Mouse (Mus musculus): ENCODE measurements around the gene Pyroxd1. TPM values are rescaled to one million over a fixed set of nuclear protein-coding genes. Genes with fewer than 3 reads are reported as not detected.

Gene Pyroxd1
- total RNA-seq, 2 experiments from 2014 or later = 8.6 to 10.4 TPM

DNA sequence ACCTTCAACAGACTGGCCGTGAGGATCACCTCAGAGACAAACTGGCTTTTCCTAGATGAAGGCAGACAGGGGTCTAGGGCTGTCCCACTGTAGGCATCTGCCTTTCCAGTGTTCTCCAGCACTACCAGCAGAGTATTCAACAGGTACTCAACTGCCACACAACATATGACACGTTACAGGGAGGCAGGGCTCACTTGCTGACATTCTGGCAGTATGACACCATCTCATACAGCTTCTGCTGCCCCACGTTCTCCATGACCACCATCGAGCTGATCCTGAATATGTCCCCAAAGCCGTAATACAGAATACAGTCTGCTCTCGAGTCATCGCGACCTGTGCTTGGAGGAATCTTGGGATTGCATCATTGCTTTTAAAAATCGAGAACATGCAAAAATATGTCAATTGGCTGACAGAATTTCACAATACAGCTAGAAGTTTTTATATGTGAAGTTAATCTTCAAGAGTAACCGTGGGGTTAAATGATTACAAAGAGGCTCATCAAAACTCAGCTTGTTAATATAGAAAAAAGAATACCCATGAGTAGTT is 21.1 kb downstream of the Pyroxd1 start:
- no peak for DNase-seq (ENCODE audit: low spot score)
- intact Hi-C loops (cut with DNase I) = no loop called here

DNA sequence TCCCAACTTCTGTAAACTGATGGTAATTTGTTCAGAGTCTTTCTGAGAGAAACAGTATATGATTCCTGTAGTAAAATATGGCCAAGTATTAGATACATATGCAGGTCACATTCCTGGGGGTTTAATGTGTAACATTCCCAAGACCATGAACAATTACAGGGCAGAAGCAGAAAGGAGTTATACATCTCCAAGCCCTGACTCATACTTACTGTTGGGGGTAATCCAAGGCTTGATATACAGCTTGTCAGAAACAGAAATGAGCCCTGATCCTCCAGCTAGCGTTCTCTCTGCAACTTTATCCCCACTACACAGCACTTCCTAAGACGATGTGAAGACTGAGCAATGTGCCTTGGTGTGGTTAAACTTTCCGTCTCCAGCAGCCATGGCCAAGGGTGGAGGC is 22.1 kb downstream of the Pyroxd1 start:
- intact Hi-C loops (cut with DNase I) = no loop called here
- DNase-seq (ENCODE audit: low spot score) = no peak

DNA sequence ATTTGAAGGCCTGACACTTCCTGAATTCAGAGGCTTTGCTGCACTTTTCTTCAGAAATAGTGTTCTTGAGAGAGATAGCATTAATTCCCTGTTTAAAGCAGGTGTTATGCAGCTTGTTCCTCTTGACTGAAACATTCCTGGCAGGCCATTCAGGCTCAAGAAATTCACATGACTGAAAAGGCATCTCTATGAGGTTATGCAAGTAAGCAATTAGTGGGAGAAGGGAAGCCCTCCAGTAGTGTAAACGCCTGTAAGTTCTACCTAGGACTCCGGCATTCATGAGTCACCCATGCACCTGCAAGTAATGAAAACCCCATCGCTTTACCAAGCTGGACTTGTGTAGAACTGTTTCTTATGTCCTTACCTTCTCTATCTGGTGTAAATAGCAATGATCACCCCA is 24.1 kb downstream of the Pyroxd1 start:
- no peak for DNase-seq (ENCODE audit: low spot score)
- intact Hi-C loops (cut with DNase I) = no loop called here

DNA sequence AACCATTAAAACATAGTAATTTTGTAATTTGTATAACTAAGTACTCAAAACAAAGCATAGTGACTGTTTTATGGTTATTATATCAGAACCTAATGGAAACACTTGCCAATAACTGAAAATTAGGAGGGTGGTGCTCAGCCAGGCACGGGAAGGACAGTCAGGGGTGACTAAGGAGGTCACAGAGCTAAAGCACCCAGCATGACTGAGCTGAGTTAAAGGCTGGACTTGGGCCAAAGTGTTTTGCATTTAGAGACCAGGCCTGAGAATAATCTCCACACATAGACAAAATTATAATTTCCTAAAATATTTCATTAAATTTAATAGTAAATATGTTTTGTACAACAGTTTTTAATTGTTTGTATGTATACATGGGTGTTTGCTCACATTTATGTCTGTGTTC is 31.6 kb downstream of the Pyroxd1 start:
- intact Hi-C loops (cut with DNase I) = no loop called here
- no peak for DNase-seq (ENCODE audit: low spot score)

DNA sequence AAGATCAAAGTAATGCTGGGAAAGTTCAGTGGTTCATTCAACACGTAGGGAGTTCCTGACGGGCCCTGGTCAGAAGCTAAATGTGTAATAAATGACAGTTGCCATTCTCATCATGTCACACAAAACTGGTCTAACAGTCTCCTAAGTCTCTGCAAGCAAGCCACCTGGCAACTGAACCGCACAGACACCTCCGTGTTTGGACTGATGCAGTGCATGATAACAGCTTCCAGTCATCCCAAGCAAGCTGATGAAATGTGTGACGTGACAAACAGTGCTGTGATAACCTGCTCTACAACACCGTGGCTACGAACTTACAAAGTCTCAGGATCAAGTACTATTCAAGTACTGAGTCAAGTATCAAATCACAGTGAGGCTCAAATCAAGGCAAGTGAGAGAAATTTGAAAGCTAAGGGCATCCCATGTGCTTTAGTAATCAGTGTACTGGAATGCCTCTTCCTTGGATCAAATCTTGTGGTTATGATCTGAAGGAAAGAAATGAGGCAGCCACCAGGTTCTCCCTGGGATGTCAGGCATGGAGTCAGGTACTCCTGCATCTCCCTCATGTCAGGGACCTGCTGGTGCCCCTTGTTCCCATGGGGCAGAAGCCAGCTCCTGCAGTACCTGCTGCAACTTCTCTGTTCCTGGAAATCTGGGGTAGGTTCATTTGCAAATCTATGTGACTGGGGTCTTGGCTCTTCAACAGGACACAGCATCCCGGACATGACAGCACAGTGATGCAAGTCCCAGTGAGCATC is 33.3 kb downstream of the Pyroxd1 start:
- DNase-seq (ENCODE audit: low spot score) = no peak
- intact Hi-C loops (cut with DNase I) = no loop called here

DNA sequence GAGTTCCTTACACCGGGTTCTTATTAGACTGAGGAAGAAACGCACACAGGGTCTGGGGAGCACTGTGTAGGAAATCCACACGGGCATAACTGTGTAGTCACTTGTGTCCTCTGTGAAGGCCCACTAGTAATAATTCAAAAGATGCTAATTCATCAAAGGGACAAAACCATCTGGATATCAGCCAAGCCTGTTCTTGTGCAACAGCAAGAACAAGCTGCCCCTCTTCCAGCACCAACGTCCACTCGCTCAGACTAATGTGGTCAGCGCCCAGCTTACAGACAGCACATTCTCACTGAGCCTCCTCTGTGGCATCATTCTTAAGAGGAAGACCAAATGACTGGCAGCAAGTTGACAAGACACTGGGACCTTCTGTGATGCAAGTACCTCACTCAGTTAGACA is 34.5 kb downstream of the Pyroxd1 start:
- no peak for DNase-seq (ENCODE audit: low spot score)
- intact Hi-C loops (cut with DNase I) = no loop called here

DNA sequence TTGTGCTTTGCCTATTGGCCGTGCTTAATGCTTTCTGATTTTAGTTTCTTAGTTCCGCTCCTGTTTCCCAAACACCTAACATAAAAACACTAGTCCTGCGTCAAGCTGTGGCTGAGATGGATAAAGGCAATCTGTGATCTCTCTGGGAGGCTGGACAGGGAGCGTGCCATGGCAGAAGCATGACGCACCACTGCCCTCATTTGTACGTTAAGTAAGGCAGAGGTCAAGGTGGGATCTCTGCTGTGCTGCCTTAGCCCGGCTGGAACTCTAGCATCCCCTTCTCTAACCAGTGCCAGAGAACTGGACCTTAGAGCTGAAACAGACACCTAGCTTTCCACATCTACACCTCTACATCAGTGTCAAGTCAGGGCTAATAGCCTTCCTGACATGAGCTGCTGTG is 36.2 kb downstream of the Pyroxd1 start:
- intact Hi-C loops (cut with DNase I) = no loop called here
- no peak for DNase-seq (ENCODE audit: low spot score)

DNA sequence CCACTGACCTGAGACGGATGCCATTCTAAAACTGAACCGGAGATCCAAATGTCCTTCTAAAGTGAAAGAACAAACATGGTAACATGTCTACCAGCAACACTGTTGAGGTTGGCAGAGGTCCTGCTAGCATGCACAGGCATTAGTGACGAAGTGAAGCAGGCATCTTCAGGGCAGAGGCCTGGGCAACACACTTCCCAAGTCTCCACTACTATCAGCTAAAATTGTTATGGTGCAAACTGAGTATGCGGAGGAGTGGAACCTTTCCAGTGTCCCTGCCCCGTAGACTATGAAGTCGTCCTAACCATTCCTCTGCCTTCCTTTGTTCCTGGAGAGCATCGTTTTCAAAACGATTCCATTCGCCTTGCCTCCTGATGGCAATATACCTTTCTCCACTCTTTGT is 39.1 kb downstream of the Pyroxd1 start:
- DNase-seq (ENCODE audit: low spot score) = no peak
- intact Hi-C loops (cut with DNase I) = no loop called here

DNA sequence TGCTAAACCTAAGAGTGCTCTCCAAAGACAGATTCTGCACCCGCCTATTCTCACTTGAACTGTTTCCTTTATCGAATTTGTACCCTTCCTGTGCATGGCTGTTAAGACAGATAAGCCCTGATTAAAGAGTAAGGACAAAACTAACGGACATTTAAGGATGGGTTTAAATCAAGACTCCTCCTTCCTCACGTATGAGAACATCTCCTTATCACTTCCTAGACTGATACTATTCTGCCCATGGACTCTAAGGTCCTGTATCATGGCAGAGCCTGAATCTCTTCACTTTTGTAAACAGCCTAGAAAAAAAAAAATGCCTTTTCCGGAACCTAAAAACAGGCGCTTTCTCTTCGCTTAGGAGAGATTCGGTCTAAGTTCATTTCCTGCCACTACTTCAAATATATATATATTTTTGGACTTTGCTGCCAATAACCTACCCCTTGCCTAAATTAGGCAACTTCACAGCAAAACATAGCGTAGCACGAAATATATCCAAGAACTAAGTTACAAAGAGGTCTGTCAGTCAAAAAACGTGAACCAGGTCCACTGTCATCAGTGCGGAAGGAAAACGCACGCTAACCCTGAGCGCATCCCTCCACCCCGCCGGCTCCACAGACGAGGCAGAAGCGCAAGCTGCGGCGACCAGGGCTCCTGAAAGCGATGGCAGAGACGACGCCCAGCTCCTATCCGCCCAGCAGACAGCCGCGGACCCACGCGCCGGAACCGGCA is 41.0 kb downstream of the Pyroxd1 start:
- no peak for DNase-seq (ENCODE audit: low spot score)
- intact Hi-C loops (cut with DNase I) = loop anchor here (5.0 kb wide), 2 partner anchors 131 to 371 kb away; partner anchors contain the start of gene Cmas

DNA sequence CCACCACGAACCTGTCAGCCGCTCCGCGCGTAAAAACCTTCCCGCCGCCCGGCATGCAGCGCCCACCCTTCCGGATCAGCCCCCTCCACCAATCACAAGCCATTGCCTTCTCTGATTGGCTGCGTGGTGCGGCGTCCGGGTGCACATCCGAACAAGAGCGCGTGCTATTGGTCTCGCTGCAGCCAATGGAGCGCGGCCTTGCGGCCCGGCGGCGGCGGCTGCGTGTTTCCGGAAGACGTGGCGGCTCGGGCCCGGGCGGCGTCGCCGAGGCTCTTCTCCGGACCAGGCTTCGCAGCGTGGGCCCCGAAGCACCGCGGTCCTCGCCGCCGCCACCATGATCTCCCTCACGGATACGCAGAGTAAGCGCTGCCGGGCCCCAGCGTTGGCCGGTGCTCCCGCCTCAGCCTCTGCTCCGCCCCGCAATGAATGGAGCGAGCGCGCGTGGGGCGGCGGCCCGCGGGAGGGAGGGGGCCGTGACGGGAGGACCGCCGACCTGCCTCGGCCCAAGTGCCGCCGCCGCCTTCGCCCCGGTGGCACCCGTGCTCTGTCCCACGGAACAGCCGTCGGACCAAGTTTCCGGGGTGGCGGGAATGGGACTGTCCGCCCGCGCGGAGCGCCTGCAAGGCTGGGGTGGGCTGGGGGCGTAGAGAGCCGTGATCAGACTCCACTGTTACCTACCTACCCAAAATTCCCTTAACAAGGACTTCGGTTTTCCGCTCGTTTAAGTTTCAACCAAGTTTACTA is 41.7 kb downstream of the Pyroxd1 start, which contains the start of the genes Recql and Golt1b:
Gene Recql, minus strand, starts transcription at position 77 of the 744 bp plus-strand sequence.
Gene Golt1b, plus strand, starts transcription at position 211 of the 744 bp plus-strand sequence.
- peak; percentile 98 for DNase-seq (ENCODE audit: low spot score)
- intact Hi-C loops (cut with DNase I) = loop anchor here (5.0 kb wide), 2 partner anchors 130 to 370 kb away; partner anchors contain the start of gene Cmas

DNA sequence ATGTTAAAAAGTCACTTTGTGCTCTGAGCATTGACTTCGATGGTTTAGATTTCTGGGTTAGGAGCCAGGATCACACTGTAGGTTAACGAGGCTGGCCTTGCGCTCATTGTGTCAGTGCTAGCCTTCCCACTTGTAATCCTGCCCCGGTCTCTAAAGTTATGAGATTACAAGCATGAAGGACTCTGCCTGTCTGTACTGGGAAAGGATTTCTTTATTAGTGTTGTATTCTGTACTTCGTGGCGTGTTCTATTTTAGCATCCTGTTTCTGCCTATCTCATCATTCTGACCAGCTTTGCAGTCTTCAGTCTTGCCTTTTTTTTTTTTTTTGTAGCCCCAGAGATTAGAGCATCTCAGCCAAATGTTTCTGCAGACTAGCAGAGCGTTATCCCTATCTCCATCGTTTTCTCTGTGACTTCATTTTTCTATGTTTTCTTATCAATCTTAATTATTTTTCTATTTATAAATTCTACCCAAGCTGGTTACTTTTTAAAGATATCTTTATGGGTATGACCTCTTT is 42.4 kb downstream of the Pyroxd1 start:
- intact Hi-C loops (cut with DNase I) = loop anchor here (5.0 kb wide), 2 partner anchors 129 to 369 kb away; partner anchors contain the start of gene Cmas

DNA sequence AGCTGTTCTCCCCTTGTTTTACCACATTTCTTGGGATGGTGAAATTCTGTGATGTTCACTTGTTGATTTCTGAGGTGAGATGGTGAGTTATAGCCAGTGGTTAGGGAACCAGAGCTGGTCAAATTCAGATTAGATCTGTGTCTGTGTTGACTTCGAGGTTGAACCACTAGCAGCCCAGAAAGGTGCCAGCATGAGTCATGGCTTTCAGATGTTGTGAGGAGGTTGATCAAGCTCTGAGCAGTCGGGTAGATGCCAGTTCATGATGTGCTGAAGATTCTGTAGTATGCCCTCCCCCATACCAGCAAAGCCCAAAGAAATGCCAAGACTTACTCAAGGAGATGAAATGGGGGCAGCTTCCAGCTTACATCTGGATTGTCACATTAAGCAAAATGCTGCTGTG is 43.6 kb downstream of the Pyroxd1 start:
- intact Hi-C loops (cut with DNase I) = loop anchor here (5.0 kb wide), 2 partner anchors 128 to 368 kb away; partner anchors contain the start of gene Cmas

More for the DNA sequence above, 42.4 kb downstream of the Pyroxd1 start:
- DNase-seq (ENCODE audit: low spot score) = no peak

DNA sequence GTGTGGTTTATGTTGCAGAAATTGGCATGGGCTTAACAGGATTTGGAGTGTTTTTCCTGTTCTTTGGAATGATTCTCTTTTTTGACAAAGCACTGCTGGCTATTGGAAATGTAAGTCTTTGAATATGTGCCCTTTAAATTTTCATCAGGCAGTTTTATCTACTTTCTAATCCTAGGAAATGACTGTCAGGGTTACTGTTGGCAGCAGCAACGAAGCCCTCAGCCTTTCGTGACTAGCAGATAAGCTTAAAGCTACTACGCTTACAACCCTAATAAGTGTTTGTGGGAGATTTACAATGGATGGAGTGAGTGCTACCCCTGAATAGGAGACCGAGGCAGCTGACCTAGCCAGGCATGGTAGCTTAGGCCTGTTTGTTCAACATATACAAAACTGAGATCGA is 46.9 kb downstream of the Pyroxd1 start:
- intact Hi-C loops (cut with DNase I) = no loop called here
- no peak for DNase-seq (ENCODE audit: low spot score)

More for the DNA sequence above, 43.6 kb downstream of the Pyroxd1 start:
- no peak for DNase-seq (ENCODE audit: low spot score)

DNA sequence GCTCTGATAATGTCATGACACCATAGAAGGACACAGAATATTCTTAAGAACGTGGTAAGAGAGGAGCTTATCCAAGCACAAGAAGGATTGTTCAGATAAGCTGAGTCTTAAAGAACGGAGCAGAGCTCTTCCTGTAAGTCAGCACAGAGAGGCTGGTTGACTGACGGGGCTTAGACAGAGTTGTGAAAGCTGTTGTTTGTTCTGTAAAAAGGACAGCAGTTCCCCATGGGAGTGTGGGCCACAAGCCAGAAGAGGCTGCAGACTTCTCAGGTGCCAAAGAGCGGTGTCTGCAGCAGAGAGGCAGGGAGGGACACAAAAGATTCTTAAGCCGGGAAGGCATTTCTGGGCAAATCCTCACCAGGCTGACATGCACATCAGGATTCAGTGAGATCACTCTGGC is 49.2 kb downstream of the Pyroxd1 start:
- no peak for DNase-seq (ENCODE audit: low spot score)
- intact Hi-C loops (cut with DNase I) = no loop called here

DNA sequence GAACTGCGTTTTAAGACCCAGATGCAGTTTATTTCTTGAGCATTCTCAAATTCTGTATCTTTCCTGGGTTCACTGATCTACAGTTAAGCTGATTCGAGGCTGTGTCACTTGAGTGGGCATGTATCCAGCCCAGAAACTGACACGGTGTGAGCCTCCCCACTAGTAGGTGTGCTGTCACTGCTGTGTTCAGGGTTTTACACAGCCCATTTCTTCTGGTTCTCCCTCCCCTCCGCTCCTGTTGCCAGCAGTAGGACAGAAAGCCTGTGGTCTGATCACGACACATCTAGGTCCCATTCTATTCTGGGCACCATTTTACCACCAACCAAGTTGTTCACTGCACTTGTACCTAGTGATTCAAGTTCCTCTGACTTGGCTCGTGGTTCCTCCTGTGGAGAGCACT is 50.3 kb downstream of the Pyroxd1 start:
- no peak for DNase-seq (ENCODE audit: low spot score)
- intact Hi-C loops (cut with DNase I) = no loop called here

DNA sequence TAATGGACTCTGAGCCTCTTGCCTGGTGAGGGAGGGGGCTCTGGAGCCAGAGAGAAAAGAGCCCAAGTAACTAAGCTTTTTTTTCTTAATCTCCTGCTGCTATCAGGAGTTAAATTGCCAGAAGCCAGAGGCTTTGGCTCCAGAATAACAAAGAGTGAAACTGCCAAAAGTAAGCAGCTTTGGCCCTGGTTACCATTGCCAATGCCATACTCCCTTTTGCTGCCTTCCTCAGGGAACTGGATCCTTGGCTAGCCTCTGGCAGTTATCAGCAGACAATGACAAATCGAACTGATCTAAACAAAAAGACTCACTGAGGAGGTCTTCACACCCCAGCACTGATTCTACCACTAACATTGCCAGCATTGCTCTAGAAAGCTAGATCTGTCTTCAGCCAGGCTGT is 65.7 kb downstream of the Pyroxd1 start:
- intact Hi-C loops (cut with DNase I) = no loop called here
- no peak for DNase-seq (ENCODE audit: low spot score)
